9 mouse cellular contexts compared by ENCODE assay signal in the genomic region with DNA sequence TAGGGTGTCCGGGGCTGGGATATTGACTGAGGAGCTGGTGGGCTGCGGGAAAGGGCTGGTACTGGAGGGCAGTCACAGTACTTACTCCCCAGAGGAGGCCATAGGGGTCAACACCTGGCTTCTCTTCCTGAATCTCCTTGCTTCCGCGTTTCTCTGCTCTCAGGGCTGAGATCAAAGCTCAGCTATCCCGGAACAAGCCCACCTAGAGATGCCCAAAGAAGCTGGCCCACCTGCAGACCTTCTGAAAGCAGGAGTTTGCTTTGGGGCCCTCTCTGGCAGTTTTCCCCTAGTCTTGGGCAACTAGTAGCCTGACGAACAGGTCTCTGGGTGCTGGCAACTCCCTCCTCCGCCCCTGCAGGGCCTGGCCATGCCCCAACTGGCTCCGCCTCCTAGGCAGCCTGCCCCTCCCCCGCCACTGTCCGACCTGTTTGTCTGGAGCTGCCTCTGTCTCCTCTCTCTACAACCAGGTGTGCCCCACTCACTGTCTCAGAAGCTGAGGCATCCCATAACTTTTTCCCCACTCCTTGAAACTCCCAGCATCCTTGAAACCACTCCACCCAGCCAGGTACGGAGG. TPM values are rescaled to one million over a fixed set of nuclear protein-coding genes. Genes with fewer than 3 reads are reported as not detected.
A peak's percentile ranks its signal among the peaks of the same experiment; 100 is the strongest.
DNase-seq lines count a peak whose midpoint lies in the region; ATAC-seq and TF ChIP-seq lines count a peak whose summit lies in the region.
"Had no signal": no experiment of that assay in that cellular context is flagged by ENCODE, and none has a peak within 500 bp of the region (broad histone marks: within the 10 kb centered on the region; RNA-seq: fewer than 3 reads in every experiment).

No protein-coding gene starts in this region.

- no peak for TF ChIP-seq CTCF in kidney, postnatal 0 days (IDR thresholded peaks at IDR 0.05; ENCODE audit: low read depth)
- TF ChIP-seq CTCF in gastrocnemius, adult 2 months (IDR thresholded peaks at IDR 0.05), result no peak

- H3K9me3 ChIP-seq in kidney, postnatal 0 days (replicated peaks; ENCODE audit: low read length), result no peaks in the 10 kb centered on the region

- no peaks in the 10 kb centered on the region for H3K27me3 ChIP-seq in kidney, postnatal 0 days (ENCODE audit: insufficient read depth, low read length)

- peak; percentile 50 to 53 for DNase-seq in cerebellum, adult 18-20 months
- no peak for DNase-seq in cerebellum, adult 11-12 months
- DNase-seq in R1 (ENCODE audit: low read depth, low spot score), result peak; percentile 51
- DNase-seq in kidney, postnatal 0 days (ENCODE audit: low spot score), result peak; percentile 52
- peak; percentile 67 for DNase-seq in lung, postnatal 14 days
- no peak for DNase-seq in T-cell, adult 2 months (ENCODE audit: low spot score)
- DNase-seq in gastrocnemius, adult 2 months, result no peak
- no peak for DNase-seq in retina, postnatal 1 day

- H3K36me3 ChIP-seq in kidney, postnatal 0 days (ENCODE audit: insufficient read depth, low read length), result no peaks in the 10 kb centered on the region

- 0 out of 2 replicates have a peak, but pooled peaks have one; percentile 27 for ATAC-seq in kidney, postnatal 0 days (replicated peaks; ENCODE audit: low FRiP score, low read depth)

- intact Hi-C loops in gastrocnemius, adult 2 months (cut with DNase I), result no loop called here

- H3K4me3 ChIP-seq in kidney, postnatal 0 days (replicated peaks; ENCODE audit: low read depth, low read length), result peak overlapping the region; percentile 16; the same call in 1 of the 2 replicates
- no peak overlapping the region for H3K4me3 ChIP-seq in gastrocnemius, adult 2 months
- H3K4me3 ChIP-seq: myocyte had no signal

- peak overlapping the region; percentile 72 for H3K27ac ChIP-seq in kidney, postnatal 0 days
- no peak overlapping the region for H3K27ac ChIP-seq in gastrocnemius, adult 2 months

- peaks cover 6% of the 10 kb centered on the region; the same call in 1 of the 2 replicates for H3K4me1 ChIP-seq in kidney, postnatal 0 days (replicated peaks; ENCODE audit: insufficient read depth, low read length)

- peak overlapping the region; percentile 38 for H3K4me2 ChIP-seq in kidney, postnatal 0 days (ENCODE audit: low read length)

- WGBS in kidney, postnatal 0 days, result 12% methylated on average over 11 of the region's 11 CpGs

- peak overlapping the region; percentile 32; the same call in 1 of the 2 replicates for H3K9ac ChIP-seq in kidney, postnatal 0 days (ENCODE audit: low read depth, low read length)

RNA-seq across cellular contexts. Expression of a gene that starts 9.8 kb away (rescaled TPM):
- polyA plus RNA-seq in kidney, postnatal 0 days (2015; fragmentation: Nextera tagmentation; extraction: Ambion mirVana), result 2.6 and 3.0 TPM in 2 replicates
- under 1 TPM in 1 of 2 experiments, not detected in 1; 0.03 TPM for total RNA-seq in gastrocnemius, adult 2 months (2021)

RNA-seq across cellular contexts. Expression of a gene that starts 22.3 kb away (rescaled TPM):
- 2.5 and 3.2 TPM in 2 replicates for polyA plus RNA-seq in kidney, postnatal 0 days (2015; fragmentation: Nextera tagmentation; extraction: Ambion mirVana)
- total RNA-seq in gastrocnemius, adult 2 months (2021), result under 1 TPM in 1 of 2 experiments, not detected in 1; 0.11 TPM

RNA-seq across cellular contexts. Expression of a gene that starts 35.5 kb away (rescaled TPM):
- 44.9 and 47.2 TPM in 2 replicates for polyA plus RNA-seq in kidney, postnatal 0 days (2015; fragmentation: Nextera tagmentation; extraction: Ambion mirVana)
- 1 to 10 TPM; 2.1 to 2.7 TPM for total RNA-seq in gastrocnemius, adult 2 months (2021)

Comparison
In these comparisons a context has a peak if more than half of its experiments do, and no peak if none do; other contexts are left out.
1. DNase-seq: peak in cerebellum, adult 18-20 months (2 of 2), R1 (single experiment), kidney, postnatal 0 days (single experiment) and lung, postnatal 14 days (single experiment); none in cerebellum, adult 11-12 months (single experiment), T-cell, adult 2 months (single experiment), gastrocnemius, adult 2 months (single experiment) and retina, postnatal 1 day (single experiment).